Mouse (Mus musculus) MEL (cell line): ENCODE results near the gene Spdye4a. TPM values are rescaled to one million over a fixed set of nuclear protein-coding genes. Genes with fewer than 3 reads are reported as not detected.

ENCODE experiments used
- DNase-seq: peaks from one replicate; pipeline ENCODE4 v3.0.0; 2011; ENCODE audit warnings: low read depth, low spot score
- H3K27ac ChIP-seq: 2 replicates; pipeline ENCODE4 v1.5.1; 2012; ENCODE audit warnings: low read depth, mild to moderate bottlenecking, control low read depth, low read length, moderate library complexity; ENCODE audit not compliant: control insufficient read depth
- H3K27me3 ChIP-seq, 2 experiments: fragments of 150-350 bp in 1 of 2; sonication (generic) in 1 of 2; 2 replicates each; pipeline ENCODE4 v1.6.1; 2012; ENCODE audit warnings: low read length in 2 of 2, mild to moderate bottlenecking in 2 of 2, improper control_type of control experiment in 1 of 2, moderate library complexity in 1 of 2; ENCODE audit not compliant: insufficient read depth in 2 of 2, control insufficient read depth in 1 of 2
- H3K36me3 ChIP-seq, 2 experiments: 2 replicates each; pipeline ENCODE4 v1.6.1; 2012 to 2014; ENCODE audit warnings: low read length in 2 of 2, improper control_type of control experiment in 1 of 2, inconsistent platforms in 1 of 2, mild to moderate bottlenecking in 1 of 2; ENCODE audit not compliant: insufficient read depth in 2 of 2, control insufficient read depth in 1 of 2
- H3K4me1 ChIP-seq, 2 experiments: fragments of 150-350 bp in 1 of 2; sonication (generic) in 1 of 2; 2 replicates each; pipeline ENCODE4 v1.6.1; 2012; ENCODE audit warnings: low read length in 2 of 2, improper control_type of control experiment in 1 of 2, mild to moderate bottlenecking in 1 of 2; ENCODE audit not compliant: insufficient read depth in 2 of 2, control insufficient read depth in 1 of 2
- H3K4me3 ChIP-seq, 2 experiments: fragments of 150-350 bp in 1 of 2; sonication (generic) in 1 of 2; 2 replicates each; pipeline ENCODE4 v1.5.1; 2012; ENCODE audit warnings: low read depth in 2 of 2, low read length in 2 of 2, mild to moderate bottlenecking in 2 of 2, moderate library complexity in 2 of 2, control low read depth in 1 of 2, improper control_type of control experiment in 1 of 2; ENCODE audit not compliant: control insufficient read depth in 1 of 2, insufficient read depth in 1 of 2
- H3K79me2 ChIP-seq: 2 replicates; pipeline ENCODE4 v1.6.1; 2012; ENCODE audit warnings: mild to moderate bottlenecking, low read length, moderate library complexity; ENCODE audit not compliant: control insufficient read depth, poor library complexity, insufficient read depth
- H3K9ac ChIP-seq: 2 replicates; pipeline ENCODE4 v1.6.1; 2012; ENCODE audit warnings: low read depth, mild to moderate bottlenecking, control low read depth, low read length, moderate library complexity; ENCODE audit not compliant: control insufficient read depth, poor library complexity, severe bottlenecking
- H3K9me3 ChIP-seq: fragments of 150-350 bp; sonication (generic); replicated peaks from 2 replicates; pipeline ENCODE4 v1.6.1; 2012; ENCODE audit warnings: mild to moderate bottlenecking, low read length, improper control_type of control experiment, moderate library complexity; ENCODE audit not compliant: insufficient read depth
- BHLHE40 ChIP-seq: IDR thresholded peaks from 2 replicates; pipeline ENCODE4 v1.6.1; 2012; ENCODE audit warnings: low read depth, mild to moderate bottlenecking, inconsistent platforms, low read length, improper control_type of control experiment, borderline replicate concordance
- CHD2 ChIP-seq: IDR thresholded peaks from 2 replicates; pipeline ENCODE4 v1.6.1; 2011; ENCODE audit warnings: low read length, improper control_type of control experiment
- CTCF ChIP-seq, 3 experiments: IDR thresholded peaks in 2 of 3; conservative IDR thresholded peaks in 1 of 3; 2 replicates each; pipeline ENCODE4 v1.5.1; 2011 to 2012; ENCODE audit warnings: low read length in 3 of 3, low read depth in 2 of 3, mild to moderate bottlenecking in 2 of 3, improper control_type of control experiment in 1 of 3, inconsistent platforms in 1 of 3, mixed read lengths in 1 of 3, moderate library complexity in 1 of 3; ENCODE audit not compliant: control insufficient read depth in 1 of 3, insufficient read depth in 1 of 3, poor library complexity in 1 of 3, severe bottlenecking in 1 of 3
- ELF1 ChIP-seq: IDR thresholded peaks from 2 replicates; pipeline ENCODE4 v1.6.1; 2014; ENCODE audit warnings: low read depth, mild to moderate bottlenecking, inconsistent platforms, low read length, improper control_type of control experiment, moderate library complexity
- EP300 ChIP-seq, 2 experiments: IDR thresholded peaks; 2 replicates each; pipeline ENCODE4 v1.6.1; 2011; ENCODE audit warnings: improper control_type of control experiment in 2 of 2, low read length in 2 of 2, low read depth in 1 of 2, mild to moderate bottlenecking in 1 of 2
- ETS1 ChIP-seq: IDR thresholded peaks from 2 replicates; pipeline ENCODE4 v1.6.1; 2012; ENCODE audit warnings: low read depth, mild to moderate bottlenecking, inconsistent platforms, low read length, improper control_type of control experiment, moderate library complexity
- GATA1 ChIP-seq: IDR thresholded peaks from 2 replicates; pipeline ENCODE4 v1.6.1; 2011; ENCODE audit warnings: low read depth, low read length, improper control_type of control experiment
- JUND ChIP-seq: IDR thresholded peaks from 2 replicates; pipeline ENCODE4 v1.6.1; 2011; ENCODE audit warnings: low read depth, mild to moderate bottlenecking, improper control_type of control experiment, low read length
- MAFK ChIP-seq: IDR thresholded peaks from 2 replicates; pipeline ENCODE4 v1.6.1; 2011; ENCODE audit warnings: low read depth, mild to moderate bottlenecking, low read length, improper control_type of control experiment, borderline replicate concordance
- MEF2A ChIP-seq: IDR thresholded peaks from 2 replicates; pipeline ENCODE4 v1.6.1; 2014; ENCODE audit warnings: low read depth, mild to moderate bottlenecking, inconsistent platforms, low read length, improper control_type of control experiment; ENCODE audit not compliant: poor library complexity, insufficient replicate concordance, severe bottlenecking; ENCODE audit errors: extremely low read depth
- MYC ChIP-seq: IDR thresholded peaks from 2 replicates; pipeline ENCODE4 v1.6.1; 2011; ENCODE audit warnings: low read depth, mild to moderate bottlenecking, low read length, improper control_type of control experiment, moderate library complexity
- POLR2AphosphoS2 ChIP-seq: IDR thresholded peaks from 2 replicates; pipeline ENCODE4 v1.6.1; 2011; ENCODE audit warnings: low read length, improper control_type of control experiment
- RAD21 ChIP-seq: IDR thresholded peaks from 2 replicates; pipeline ENCODE4 v1.6.1; 2011; ENCODE audit warnings: mild to moderate bottlenecking, low read depth, low read length, improper control_type of control experiment
- RCOR1 ChIP-seq: IDR thresholded peaks from 2 replicates; pipeline ENCODE4 v1.6.1; 2012; ENCODE audit warnings: low read depth, mild to moderate bottlenecking, inconsistent platforms, low read length, improper control_type of control experiment
- SMC3 ChIP-seq: IDR thresholded peaks from 2 replicates; pipeline ENCODE4 v1.6.1; 2011; ENCODE audit warnings: low read depth, low read length, improper control_type of control experiment
- TAL1 ChIP-seq: IDR thresholded peaks from 2 replicates; pipeline ENCODE4 v1.6.1; 2012; ENCODE audit warnings: mild to moderate bottlenecking, inconsistent platforms, low read length, moderate library complexity, mixed read lengths
- USF1 ChIP-seq: IDR thresholded peaks from 2 replicates; pipeline ENCODE4 v1.6.1; 2014; ENCODE audit warnings: low read depth, mild to moderate bottlenecking, inconsistent platforms, low read length, improper control_type of control experiment, moderate library complexity
- polyA plus RNA-seq, 2 experiments: library from polyadenylated mRNA; stranded (reverse) in 1 of 2; unstranded in 1 of 2; fragments of >175 nt in 1 of 2; fragments of >200 nt in 1 of 2; gene quantifications; 2 replicates each; pipeline versions ENCODE4 v1.2.1 to v1.2.4; 2012; ENCODE audit warnings: low replicate concordance in 2 of 2, low read depth in 1 of 2; ENCODE audit not compliant: insufficient read length in 2 of 2, insufficient read depth in 1 of 2, missing spikeins in 1 of 2
- total RNA-seq: library from RNA; depleted of rRNA; stranded (reverse); fragments of 300-350 nt; gene quantifications from 2 replicates; pipeline ENCODE4 v1.2.3, GENCODE M21; 2012; rRNA removed

Spdye4a gene
- total and polyA plus RNA-seq, 3 experiments: not detected

DNA sequence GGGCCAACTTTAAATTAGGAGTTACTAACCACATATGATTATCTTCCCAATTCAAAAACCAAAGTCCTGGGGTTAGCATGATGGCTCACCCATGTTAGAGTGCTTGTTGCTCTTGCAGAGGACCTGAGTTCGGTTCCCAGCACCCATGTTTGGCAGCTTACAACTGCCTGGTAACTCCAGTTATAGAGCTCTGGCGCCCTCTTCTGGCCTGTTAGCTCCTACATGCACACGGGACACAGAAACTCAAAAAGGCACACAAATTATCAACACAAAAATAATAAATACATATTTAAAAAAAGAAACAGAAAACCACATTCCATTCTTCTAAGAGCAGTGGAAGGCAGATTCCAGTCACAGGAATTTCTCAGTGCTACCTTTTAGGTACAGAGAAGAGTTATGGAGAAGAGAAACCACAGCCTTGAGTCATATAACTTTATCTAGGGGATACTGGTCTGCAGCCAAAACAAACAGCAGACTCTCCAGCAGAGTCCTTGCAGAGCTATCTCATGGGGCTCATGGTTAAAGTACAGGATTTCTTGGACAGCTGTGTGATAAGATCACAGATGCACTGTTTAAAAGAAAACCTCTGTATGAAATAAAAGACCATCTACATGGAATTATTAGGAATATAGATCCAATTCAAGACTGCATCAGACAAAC, 49.0 kb downstream of the Spdye4a start:
- peaks cover 6 to 21% of the 10 kb centered on the region in 2 experiments for H3K36me3 ChIP-seq
- TF ChIP-seq CHD2: no peak
- 0 out of 2 replicates have a peak, but pooled peaks have one; percentile 12 for TF ChIP-seq ETS1
- TF ChIP-seq MAFK: no peak
- TF ChIP-seq MEF2A: no peak
- TF ChIP-seq EP300 (IDR thresholded peaks at IDR 0.05; ENCODE audit: low read depth in 1 of 2, low read length in 2 of 2): peak; percentile 14 to 53; a peak in 2 of 4 replicates
- peak; percentile 12 for TF ChIP-seq RAD21
- TF ChIP-seq JUND: no peak
- TF ChIP-seq TAL1: 0 out of 2 replicates have a peak, but pooled peaks have one; percentile 20
- peak; percentile 60 for TF ChIP-seq GATA1
- no peak for TF ChIP-seq ELF1
- TF ChIP-seq RCOR1: no peak
- TF ChIP-seq USF1: no peak
- TF ChIP-seq CTCF (IDR thresholded peaks at IDR 0.05 in 2 of 3, conservative IDR thresholded peaks at IDR 0.05 in 1 of 3; ENCODE audit: control insufficient read depth in 1 of 3, insufficient read depth in 1 of 3, low read depth in 2 of 3, low read length in 3 of 3, poor library complexity in 1 of 3, severe bottlenecking in 1 of 3): peak; percentile 31 to 45 (median 42)

DNA sequence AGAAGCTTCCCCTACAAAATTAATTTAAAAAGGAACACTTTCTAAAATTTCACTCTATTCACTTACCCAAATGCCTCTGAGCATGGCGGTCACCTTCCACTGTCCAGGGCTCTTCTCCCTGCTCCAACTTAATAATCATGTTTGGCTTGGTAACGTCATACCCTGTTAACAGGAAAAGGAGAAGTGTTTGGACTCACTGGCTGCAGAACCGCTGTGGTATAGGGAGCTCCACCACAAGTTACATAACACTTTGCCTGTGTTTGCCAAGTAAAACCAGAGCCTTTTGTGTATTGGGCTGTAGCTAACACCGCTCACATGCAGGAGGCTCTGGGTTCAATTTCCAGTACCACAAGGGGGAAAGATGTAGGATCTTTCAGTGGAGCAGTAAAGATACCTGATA, 50.7 kb downstream of the Spdye4a start:
- H3K4me3 ChIP-seq: no peak overlapping the region
- TF ChIP-seq BHLHE40: no peak
- no peak for TF ChIP-seq JUND
- no peak for TF ChIP-seq SMC3
- no peak for TF ChIP-seq MYC
- TF ChIP-seq RAD21: no peak
- no peak for TF ChIP-seq POLR2AphosphoS2
- TF ChIP-seq, all 39 proteins: peak for 0

More for the DNA sequence above, 49.0 kb downstream of the Spdye4a start:
- no peak overlapping the region for H3K9ac ChIP-seq
- DNase-seq: peak; percentile 50
- no peaks in the 10 kb centered on the region for H3K27me3 ChIP-seq
- no peak overlapping the region for H3K27ac ChIP-seq
- peaks cover 3 to 7% of the 10 kb centered on the region in 2 experiments; a peak in 3 of 4 replicates for H3K4me1 ChIP-seq
- peaks cover 9% of the 10 kb centered on the region for H3K79me2 ChIP-seq
- no peak overlapping the region for H3K4me3 ChIP-seq
- H3K9me3 ChIP-seq: no peaks in the 10 kb centered on the region

More for the DNA sequence above, 50.7 kb downstream of the Spdye4a start:
- no peak for DNase-seq
- H3K9ac ChIP-seq: no peak overlapping the region
- H3K36me3 ChIP-seq: peaks cover 6 to 21% of the 10 kb centered on the region in 2 experiments
- no peaks in the 10 kb centered on the region for H3K9me3 ChIP-seq
- H3K79me2 ChIP-seq: peaks cover 9% of the 10 kb centered on the region
- H3K27me3 ChIP-seq: no peaks in the 10 kb centered on the region
- peaks cover 3 to 7% of the 10 kb centered on the region in 2 experiments; a peak in 3 of 4 replicates for H3K4me1 ChIP-seq
- no peak overlapping the region for H3K27ac ChIP-seq

Other genes starting within 250 kb of the Spdye4a start
- 16.4 and 17.1 TPM in 2 replicates for gene Rnf216, start 113.9 kb downstream of the Spdye4a start, total RNA-seq
- gene Rnf216, start 113.9 kb downstream of the Spdye4a start, polyA plus RNA-seq: 100 to 1,000 TPM in 1 of 2 experiments, 10 to 100 TPM in 1; 30.8 to 123 TPM
- gene Olfr718-ps1, start 79.3 kb downstream of the Spdye4a start, total RNA-seq: 0.07 TPM in 1 of 2 replicates, not detected in the other
- gene Olfr718-ps1, start 79.3 kb downstream of the Spdye4a start, polyA plus RNA-seq: under 1 TPM in 1 of 2 experiments, not detected in 1; 0.01 TPM
- gene Rbak, start 46.1 kb downstream of the Spdye4a start, total RNA-seq: 5.4 and 7.5 TPM in 2 replicates
- 1 to 10 TPM in 1 of 2 experiments, not detected in 1; 7.4 TPM for gene Rbak, start 46.1 kb downstream of the Spdye4a start, polyA plus RNA-seq
- gene Spdye4b, start 45.9 kb downstream of the Spdye4a start, total RNA-seq: not detected in 2 replicates
- gene Spdye4b, start 45.9 kb downstream of the Spdye4a start, polyA plus RNA-seq: not detected
- gene Zfp12, start 8.3 kb upstream of the Spdye4a start, total RNA-seq: 15.5 and 17.3 TPM in 2 replicates
- 10 to 100 TPM; 15.2 to 56.3 TPM for gene Zfp12, start 8.3 kb upstream of the Spdye4a start, polyA plus RNA-seq
- 3.1 and 4.8 TPM in 2 replicates for gene Zfp316, start 43.1 kb upstream of the Spdye4a start, total RNA-seq
- 1 to 10 TPM in 1 of 2 experiments, not detected in 1; 4.3 TPM for gene Zfp316, start 43.1 kb upstream of the Spdye4a start, polyA plus RNA-seq
- 0.08 TPM in 1 of 2 replicates, not detected in the other for gene Zfp853, start 66.7 kb upstream of the Spdye4a start, total RNA-seq
- gene Zfp853, start 66.7 kb upstream of the Spdye4a start, polyA plus RNA-seq: under 1 TPM in 1 of 2 experiments, not detected in 1; 0.14 TPM
- gene E130309D02Rik, start 88.5 kb upstream of the Spdye4a start, total RNA-seq: 51.4 and 59.3 TPM in 2 replicates
- gene E130309D02Rik, start 88.5 kb upstream of the Spdye4a start, polyA plus RNA-seq: 10 to 100 TPM in 1 of 2 experiments, not detected in 1; 92.4 TPM
- gene Zdhhc4, start 102.4 kb upstream of the Spdye4a start, total RNA-seq: 16.2 and 17.6 TPM in 2 replicates
- 10 to 100 TPM in 1 of 2 experiments, not detected in 1; 62.1 TPM for gene Zdhhc4, start 102.4 kb upstream of the Spdye4a start, polyA plus RNA-seq
- gene Grid2ip, start 130.4 kb upstream of the Spdye4a start, total RNA-seq: 0.03 TPM in 1 of 2 replicates, not detected in the other
- gene Grid2ip, start 130.4 kb upstream of the Spdye4a start, polyA plus RNA-seq: not detected
- gene Kdelr2, start 176.9 kb upstream of the Spdye4a start, total RNA-seq: 62.5 and 80.5 TPM in 2 replicates
- gene Kdelr2, start 176.9 kb upstream of the Spdye4a start, polyA plus RNA-seq: 10 to 100 TPM in 1 of 2 experiments, not detected in 1; 94.4 TPM
- 9.0 and 10.4 TPM in 2 replicates for gene Daglb, start 237.7 kb upstream of the Spdye4a start, total RNA-seq
- 1 to 10 TPM in 1 of 2 experiments, not detected in 1; 8.9 TPM for gene Daglb, start 237.7 kb upstream of the Spdye4a start, polyA plus RNA-seq